Mouse (Mus musculus): ENCODE data around the gene Kcnip1.

The Kcnip1 gene

DNA sequence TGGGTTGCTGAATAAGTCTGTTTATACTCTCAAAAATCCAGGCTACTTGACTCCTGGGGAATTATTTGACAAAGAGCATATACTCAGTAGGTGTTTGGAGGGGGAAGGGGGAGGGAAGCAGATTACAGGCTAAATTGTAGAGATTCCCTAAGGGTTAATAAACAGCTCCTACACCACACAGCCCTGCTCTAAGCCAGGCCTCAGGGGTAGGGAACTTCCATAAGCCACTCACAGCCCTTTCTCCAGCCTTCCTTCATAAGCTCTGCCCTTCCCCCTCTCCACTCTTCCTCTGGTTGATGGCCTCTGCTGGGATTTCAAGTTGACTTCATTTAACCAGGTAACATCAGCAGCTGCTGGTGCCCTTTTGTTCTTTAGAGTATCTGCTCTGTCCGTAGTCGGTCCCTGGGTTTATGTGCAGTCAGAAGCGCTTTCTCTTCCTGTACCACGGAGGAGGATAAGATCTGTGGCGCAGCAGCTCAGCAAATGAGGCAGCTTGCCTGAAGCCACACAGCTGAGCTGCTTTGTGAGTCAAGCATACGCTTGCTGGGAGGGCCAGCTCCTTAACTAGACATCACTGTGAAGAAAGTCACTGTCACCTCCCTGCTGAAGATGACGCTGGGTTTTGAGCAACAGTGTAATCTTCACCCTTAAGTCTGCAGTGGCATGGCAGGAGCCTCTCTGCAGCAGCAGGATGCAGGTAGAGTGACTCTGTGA lies 54.2 kb downstream of the Kcnip1 start:
- DNase-seq (ENCODE audit: extremely low spot score) = no peak

DNA sequence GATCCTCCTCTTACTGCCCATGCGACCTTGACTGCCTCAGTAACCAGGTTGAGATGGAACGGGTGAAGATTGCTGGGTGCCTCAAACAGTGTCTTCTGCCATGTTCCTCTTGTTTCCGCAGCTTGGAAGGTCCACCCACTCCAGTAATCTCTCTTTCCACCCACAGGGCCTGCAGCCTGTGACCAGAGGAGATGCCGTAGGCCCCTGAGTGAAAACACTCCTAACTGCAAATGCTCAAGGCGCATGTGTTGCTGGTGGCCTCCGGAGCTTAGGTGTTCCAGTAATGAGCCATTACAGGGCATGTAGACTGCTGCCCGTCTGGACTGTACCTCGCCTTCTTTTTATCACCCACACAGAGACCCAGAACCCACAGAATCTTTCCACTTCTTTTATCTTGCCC lies 55.3 kb downstream of the Kcnip1 start:
- DNase-seq (ENCODE audit: extremely low spot score) = no peak

- DNase-seq (ENCODE audit: extremely low spot score) = no peak
Measured at GRCm38 (mm10) chr11:33934286-33934685, 58.7 kb downstream of the Kcnip1 start.

DNA sequence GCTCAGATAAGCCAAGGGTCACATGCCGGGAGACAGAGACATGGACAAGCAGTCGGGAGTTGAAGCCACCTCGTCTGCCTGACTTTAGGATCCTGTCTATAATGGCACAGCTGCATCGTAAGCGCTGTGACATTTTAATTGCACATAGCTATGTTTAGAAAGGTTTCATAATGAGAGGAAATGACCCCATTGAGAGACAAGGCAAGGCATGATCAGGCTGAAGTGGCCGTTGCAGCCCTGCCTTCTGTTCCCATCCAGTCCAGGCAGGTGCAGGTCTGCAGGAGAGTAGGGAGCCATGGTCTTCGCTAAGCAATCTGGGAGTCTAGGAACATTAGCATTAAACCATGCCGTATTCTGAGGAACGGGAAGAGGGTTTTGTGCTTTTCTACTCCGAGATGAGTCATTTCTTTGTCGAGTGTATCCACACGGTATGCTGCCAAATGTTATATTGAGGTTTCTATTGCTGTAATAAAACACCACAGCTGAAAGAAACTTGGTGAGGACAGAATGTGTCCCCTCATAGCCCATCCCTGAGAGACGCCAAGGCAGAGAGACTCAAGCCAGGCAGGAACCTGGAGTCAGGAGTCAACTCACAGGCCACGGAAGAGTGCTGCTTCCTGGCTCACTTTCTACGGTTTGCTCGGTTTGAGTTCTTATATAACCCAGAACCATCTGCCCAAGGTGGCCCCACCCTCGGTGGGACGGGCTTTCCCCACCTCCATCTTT lies 60.4 kb downstream of the Kcnip1 start:
- no peak for DNase-seq (ENCODE audit: extremely low spot score)

DNA sequence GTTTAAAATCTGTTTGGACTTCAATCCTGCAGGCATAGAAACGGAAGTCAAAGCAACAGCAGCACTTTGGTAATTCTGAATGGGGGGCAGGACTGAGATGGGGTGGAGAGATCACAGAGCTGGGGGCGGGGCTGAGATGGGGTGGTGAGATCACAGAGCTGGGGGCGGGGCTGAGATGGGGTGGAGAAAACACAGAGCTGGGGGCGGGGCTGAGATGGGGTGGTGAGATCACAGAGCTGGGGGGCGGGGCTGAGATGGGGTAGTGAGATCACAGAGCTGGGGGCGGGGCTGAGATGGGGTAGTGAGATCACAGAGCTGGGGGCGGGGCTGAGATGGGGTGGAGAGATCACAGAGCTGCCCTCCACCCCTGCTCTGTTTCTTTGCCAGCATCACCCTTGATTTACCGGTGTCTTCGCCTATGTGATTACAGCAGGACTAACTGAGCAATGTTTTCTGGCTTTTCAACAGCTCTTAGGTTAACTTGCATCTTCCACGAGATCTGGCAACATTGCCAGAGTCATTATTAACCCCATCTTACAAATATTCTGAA lies 61.0 kb downstream of the Kcnip1 start:
- peak; percentile 67 for DNase-seq (ENCODE audit: extremely low spot score)

- DNase-seq (ENCODE audit: extremely low spot score) = no peak
Measured at GRCm38 (mm10) chr11:33929412-33929811, 63.5 kb downstream of the Kcnip1 start.

- peak; percentile 44 for DNase-seq (ENCODE audit: extremely low spot score)
Measured at GRCm38 (mm10) chr11:33928658-33929057, 64.3 kb downstream of the Kcnip1 start.

DNA sequence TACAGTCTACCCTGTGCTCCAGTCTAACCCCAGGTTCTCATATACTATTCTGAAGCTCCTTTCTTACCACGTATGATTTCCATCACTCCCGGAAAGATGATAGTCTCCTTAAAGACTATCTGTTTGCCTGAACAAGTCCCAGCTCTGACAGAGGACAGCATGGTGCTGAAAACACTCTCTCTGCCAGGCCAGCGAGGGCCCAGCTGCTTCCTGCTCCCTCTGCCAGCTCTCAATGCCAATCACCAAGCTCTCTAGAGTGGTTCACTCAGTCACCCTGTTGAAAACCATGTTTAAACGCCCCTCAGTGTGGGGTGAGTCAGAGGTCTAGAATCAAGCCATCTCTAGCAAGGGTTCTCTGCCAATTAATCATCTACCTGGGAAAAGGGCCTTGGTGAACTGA lies 65.1 kb downstream of the Kcnip1 start:
- no peak for DNase-seq (ENCODE audit: extremely low spot score)

- no peak for DNase-seq (ENCODE audit: extremely low spot score)
Measured at GRCm38 (mm10) chr11:33927321-33927720, 65.6 kb downstream of the Kcnip1 start.

GRCm38 (mm10) chr11:33926551-33926950 lies 66.4 kb downstream of the Kcnip1 start:
- DNase-seq (ENCODE audit: extremely low spot score) = no peak

DNA sequence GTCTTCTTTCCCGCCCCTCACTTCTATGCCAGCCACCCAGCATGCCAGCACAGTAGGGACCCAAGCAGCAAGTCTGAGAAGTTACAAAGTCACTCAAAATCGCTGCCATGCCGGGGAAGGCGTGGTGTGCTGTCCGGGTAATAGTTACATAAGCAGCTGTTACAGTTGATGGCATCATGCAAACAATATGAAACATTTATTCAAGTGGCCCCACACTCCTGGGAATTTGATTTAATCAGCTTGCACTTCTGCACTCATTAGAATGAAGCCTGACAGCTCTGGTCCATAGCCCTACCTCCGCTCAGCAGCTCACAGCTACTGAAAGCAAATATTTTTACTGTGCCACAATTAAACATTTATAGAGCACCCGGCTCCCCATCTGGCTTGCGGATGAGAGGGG lies 67.2 kb downstream of the Kcnip1 start:
- DNase-seq (ENCODE audit: extremely low spot score) = no peak

DNA sequence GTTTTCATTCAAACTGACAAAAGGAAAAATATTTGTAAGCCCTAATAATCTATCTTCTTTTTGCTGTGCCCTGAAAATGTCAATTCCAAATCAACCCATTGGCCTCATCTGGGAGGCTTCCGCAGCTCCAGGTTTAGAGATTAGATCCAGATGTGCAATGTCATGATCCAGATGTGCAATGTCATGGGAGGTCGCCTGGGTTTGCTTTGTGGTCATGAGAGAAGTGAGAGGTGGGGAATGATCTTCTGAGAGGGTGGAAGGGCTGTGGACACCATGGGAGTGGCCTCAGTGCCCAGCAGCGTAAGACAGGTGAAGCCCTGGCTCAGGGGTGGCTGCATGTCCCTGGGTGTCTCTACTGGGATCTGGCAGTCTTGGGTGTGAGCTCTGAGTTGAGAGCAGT lies 69.9 kb downstream of the Kcnip1 start:
- no peak for DNase-seq (ENCODE audit: extremely low spot score)

DNA sequence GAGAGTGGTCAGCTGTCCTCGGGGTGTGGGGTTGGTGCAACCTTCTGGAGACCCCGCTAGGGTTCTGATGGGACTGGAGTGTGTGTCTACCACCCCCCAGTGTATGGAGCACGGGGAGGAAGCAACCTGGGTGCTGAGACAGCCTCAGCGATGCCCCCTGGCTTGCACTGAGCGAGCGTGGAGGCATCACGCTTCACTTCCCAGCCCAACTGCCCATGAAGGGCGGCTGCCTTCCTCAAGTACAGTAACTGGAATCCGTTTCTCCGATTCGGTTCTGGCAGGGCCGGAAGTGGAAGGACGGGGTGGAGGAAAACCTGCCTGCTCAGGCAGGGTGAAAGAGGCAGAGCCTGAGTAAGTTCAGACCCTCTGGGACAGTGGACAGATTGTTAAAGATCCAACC lies 71.5 kb downstream of the Kcnip1 start:
- no peak for DNase-seq (ENCODE audit: extremely low spot score)

DNA sequence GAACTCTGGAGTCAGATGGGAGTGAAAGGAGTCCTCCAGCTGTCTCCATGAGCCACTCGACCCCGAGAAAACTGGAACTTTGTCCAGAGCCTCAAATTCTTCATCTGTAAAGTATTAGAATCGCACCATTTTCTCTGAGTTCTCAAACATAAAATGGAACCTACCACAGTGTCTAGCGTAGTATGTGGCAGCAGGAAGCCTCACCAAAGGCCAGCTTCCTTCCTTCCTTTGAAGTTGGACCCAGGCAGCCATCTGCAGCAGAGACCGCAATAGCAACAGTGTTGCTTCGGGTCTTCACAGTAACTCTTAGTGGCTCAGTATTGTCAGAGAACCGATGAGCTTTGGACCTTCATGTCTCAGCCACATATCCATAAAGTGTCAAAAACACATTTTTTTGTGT lies 73.1 kb downstream of the Kcnip1 start:
- DNase-seq (ENCODE audit: extremely low spot score) = no peak

GRCm38 (mm10) chr11:33918424-33918823 lies 74.5 kb downstream of the Kcnip1 start:
- no peak for DNase-seq (ENCODE audit: extremely low spot score)

DNA sequence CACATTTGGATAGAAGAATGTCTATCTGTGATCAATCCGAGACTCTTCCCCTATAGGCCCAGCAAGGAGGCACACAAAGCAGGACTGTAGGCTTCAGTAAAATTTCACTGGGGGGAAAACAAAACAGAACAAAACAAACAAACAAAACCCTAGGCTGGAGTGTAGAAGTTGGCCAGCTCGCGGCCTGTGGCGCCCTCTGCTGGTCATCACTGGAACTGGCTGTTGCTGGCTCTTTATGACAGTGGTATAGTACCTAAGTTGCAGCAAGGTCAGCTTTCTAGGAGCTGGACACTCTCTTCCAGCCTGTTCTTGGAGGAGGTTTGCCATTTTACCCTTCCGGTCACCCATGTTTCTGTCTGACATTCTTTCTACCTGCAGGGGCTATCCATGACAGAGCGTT lies 75.4 kb downstream of the Kcnip1 start:
- DNase-seq (ENCODE audit: extremely low spot score) = peak; percentile 78

- no peak for DNase-seq (ENCODE audit: extremely low spot score)
Measured at GRCm38 (mm10) chr11:33914216-33914615, 78.7 kb downstream of the Kcnip1 start.

GRCm38 (mm10) chr11:33913061-33913460 lies 79.9 kb downstream of the Kcnip1 start:
- DNase-seq (ENCODE audit: extremely low spot score) = no peak

DNA sequence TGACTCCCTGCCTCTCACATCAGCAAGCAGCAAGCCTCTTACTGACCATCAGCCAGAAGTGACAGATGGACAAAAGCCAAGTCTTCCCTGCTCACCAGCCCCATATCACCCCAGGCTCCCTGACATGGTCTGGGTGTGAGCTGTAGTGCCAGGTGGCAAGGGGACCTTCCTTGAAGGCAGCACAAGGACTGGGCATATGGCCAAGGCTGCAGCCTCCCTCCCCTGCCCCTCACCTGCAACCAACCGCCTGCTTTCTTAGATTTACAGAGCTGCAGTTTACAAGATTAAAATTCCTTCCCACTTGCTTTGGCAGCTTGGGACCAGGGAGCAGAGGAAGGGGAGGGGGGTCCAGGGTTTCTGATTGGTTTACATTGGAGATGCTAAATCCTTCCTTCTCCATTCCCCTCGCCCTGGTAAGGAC lies 80.8 kb downstream of the Kcnip1 start:
- no peak for DNase-seq (ENCODE audit: extremely low spot score)

DNA sequence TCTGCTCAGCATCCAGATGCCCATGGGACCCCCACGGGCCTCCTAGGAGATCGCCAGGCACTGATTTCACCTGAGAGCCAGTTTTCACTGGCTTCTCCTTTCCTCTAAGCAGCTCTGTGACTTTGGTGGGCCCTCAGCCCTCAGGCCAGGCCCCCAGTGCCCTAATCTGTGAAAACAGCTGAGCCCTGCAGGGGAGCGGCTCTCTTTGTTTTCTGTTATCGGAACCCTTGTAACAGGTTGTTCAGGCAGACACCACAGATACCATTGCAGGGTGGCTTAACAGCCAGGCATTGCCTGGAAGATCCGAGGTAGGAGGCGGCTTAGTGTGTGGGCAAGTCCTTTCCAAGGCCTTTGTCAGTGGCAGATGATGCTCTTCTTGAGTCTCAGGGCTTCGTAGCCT lies 82.0 kb downstream of the Kcnip1 start:
- no peak for DNase-seq (ENCODE audit: extremely low spot score)

GRCm38 (mm10) chr11:33908360-33909175 lies 84.4 kb downstream of the Kcnip1 start:
- no peak for DNase-seq (ENCODE audit: extremely low spot score)

- no peak for DNase-seq (ENCODE audit: extremely low spot score)
Measured at GRCm38 (mm10) chr11:33903494-33903893, 89.5 kb downstream of the Kcnip1 start.
